ENCODE assay signal across 1 mouse cellular context in genomic region chr11:43998046-43998725, GRCm38 (mm10).
TF ChIP-seq lines count a peak whose summit lies in the region.

No protein-coding gene starts in this region.

TF ChIP-seq in CH12.LX, 34 proteins besides CTCF, POLR2A, EP300 and RAD21 (continued from another document):
- TF ChIP-seq MXI1 (IDR thresholded peaks at IDR 0.05; ENCODE audit: low read depth, low read length) = no peak
